Mouse (Mus musculus) lung, embryonic 15.5 days (tissue): Measurements from ENCODE around the gene F2rl1. TPM values are rescaled to one million over a fixed set of nuclear protein-coding genes. Genes with fewer than 3 reads are reported as not detected.
"Not testable (repeated sequence)": the region's sequence is repeated elsewhere in the genome, so short reads cannot be mapped to it uniquely, and the experiment has no call there.

Experiments used
- ATAC-seq: fragments of 200-750 bp; cut with Nextera tagmentation; 2 replicates; pipeline ENCODE4 v1.8.0; 2017; ENCODE audit warnings: moderate number of reproducible peaks, borderline replicate concordance; ENCODE audit not compliant: low FRiP score, low TSS enrichment; ENCODE audit errors: extremely low read depth
- H3K27ac ChIP-seq: fragments of 300-500 bp; sonication (generic); 2 replicates; pipeline ENCODE4 v1.5.1; 2015; ENCODE audit warnings: moderate library complexity, mild to moderate bottlenecking, inconsistent platforms
- H3K27me3 ChIP-seq: fragments of 300-500 bp; sonication (generic); 2 replicates; pipeline ENCODE4 v1.6.1; 2015; ENCODE audit warnings: inconsistent platforms
- H3K36me3 ChIP-seq: fragments of 300-500 bp; sonication (generic); 2 replicates; pipeline ENCODE4 v1.6.1; 2015; ENCODE audit warnings: inconsistent platforms
- H3K4me1 ChIP-seq: fragments of 300-500 bp; sonication (generic); 2 replicates; pipeline ENCODE4 v1.6.1; 2015; ENCODE audit warnings: inconsistent platforms
- H3K4me2 ChIP-seq: fragments of 300-500 bp; sonication (generic); 2 replicates; pipeline ENCODE4 v1.6.1; 2015; ENCODE audit warnings: inconsistent platforms, mild to moderate bottlenecking, moderate library complexity
- H3K4me3 ChIP-seq: fragments of 300-500 bp; sonication (generic); 2 replicates; pipeline ENCODE4 v1.5.1; 2015; ENCODE audit warnings: mild to moderate bottlenecking, inconsistent platforms
- H3K9ac ChIP-seq: fragments of 300-500 bp; sonication (generic); 2 replicates; pipeline ENCODE4 v1.6.1; 2015; ENCODE audit warnings: inconsistent platforms
- H3K9me3 ChIP-seq: fragments of 300-500 bp; sonication (generic); 2 replicates; pipeline ENCODE4 v1.6.1; 2016; ENCODE audit warnings: inconsistent platforms
- WGBS: fragments of 180-500 bp; shearing (Covaris S2); methylation state at CpG from one replicate; pipeline ENCODE4 v1.1.7; 2015; 5-methylcytosine and 5-hydroxymethylcytosine counted together
- polyA plus RNA-seq: library from polyadenylated mRNA; unstranded; fragments of >200 nt; fragmentation: Nextera tagmentation; extraction: Ambion mirVana; gene quantifications from 2 replicates; pipeline ENCODE4 v1.2.1, GENCODE M21; 2015

F2rl1 gene
- polyA plus RNA-seq, 1 experiment from 2014 or later = 4.3 TPM

DNA sequence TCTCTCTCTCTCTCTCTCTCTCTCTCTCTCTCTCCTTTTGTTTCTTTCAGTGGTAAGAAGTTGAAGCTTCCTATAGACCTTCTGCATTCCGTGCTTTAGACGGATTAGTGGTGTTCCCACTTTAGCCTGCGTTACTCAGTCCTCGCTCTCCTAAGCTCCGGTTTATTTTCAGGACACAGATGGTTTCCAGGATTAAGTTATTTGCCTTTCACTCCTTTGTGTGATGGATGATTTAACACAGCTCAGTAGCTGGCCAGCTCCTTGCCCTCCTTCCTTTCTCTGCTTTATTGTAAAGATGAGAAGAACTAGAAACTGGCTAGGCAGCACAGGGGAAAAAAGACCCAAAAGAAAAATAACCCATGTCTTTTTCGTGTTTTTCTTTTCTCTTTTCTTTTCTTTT is 23.8 kb upstream of the F2rl1 start:
- Histone ChIP-seq H3K4me3 (peak overlapping the region; percentile 34), H3K9ac (no peak overlapping the region), H3K4me2 (peak overlapping the region; percentile 64), H3K9me3 (no peaks in the 10 kb centered on the region), H3K27ac (peak overlapping the region; percentile 64), H3K4me1 (peaks cover 35% of the 10 kb centered on the region), H3K36me3 (no peaks in the 10 kb centered on the region), H3K27me3 (no peaks in the 10 kb centered on the region)
- peak; percentile 9; the same call in 1 of the 2 replicates for ATAC-seq
- 11% methylated on average over 6 of the region's 6 CpGs for WGBS

DNA sequence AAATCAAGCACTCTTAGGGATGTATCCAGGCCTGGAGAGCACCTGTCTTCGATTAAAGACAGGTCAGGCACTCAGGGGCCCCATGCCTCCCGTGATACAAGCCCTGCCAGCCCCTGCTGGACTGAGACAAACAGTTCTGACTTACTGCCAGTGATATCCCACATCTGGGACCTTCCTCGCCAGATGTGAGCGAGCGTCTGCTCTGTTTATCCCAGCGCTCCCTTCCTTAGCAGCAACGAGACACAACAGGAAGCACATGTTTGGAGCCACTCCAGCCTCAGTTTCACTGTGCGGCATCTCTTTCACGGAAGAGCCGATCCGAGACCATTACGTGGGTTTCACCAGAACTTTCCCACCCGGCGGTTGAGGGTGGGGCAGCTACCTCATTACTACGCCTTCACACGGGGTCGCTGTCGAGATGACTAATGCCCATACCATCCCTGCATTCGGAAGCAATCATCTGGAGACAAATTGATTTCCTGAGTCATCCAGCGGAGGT is 23.3 kb upstream of the F2rl1 start:
- Histone ChIP-seq H3K36me3 (no peaks in the 10 kb centered on the region), H3K27me3 (no peaks in the 10 kb centered on the region), H3K4me2 (peak overlapping the region; percentile 64), H3K9me3 (no peaks in the 10 kb centered on the region), H3K9ac (no peak overlapping the region), H3K4me1 (peaks cover 35% of the 10 kb centered on the region), H3K4me3 (peak overlapping the region; percentile 34), H3K27ac (peak overlapping the region; percentile 64)
- 20% methylated on average over 20 of the region's 20 CpGs for WGBS
- peak; percentile 83 for ATAC-seq

DNA sequence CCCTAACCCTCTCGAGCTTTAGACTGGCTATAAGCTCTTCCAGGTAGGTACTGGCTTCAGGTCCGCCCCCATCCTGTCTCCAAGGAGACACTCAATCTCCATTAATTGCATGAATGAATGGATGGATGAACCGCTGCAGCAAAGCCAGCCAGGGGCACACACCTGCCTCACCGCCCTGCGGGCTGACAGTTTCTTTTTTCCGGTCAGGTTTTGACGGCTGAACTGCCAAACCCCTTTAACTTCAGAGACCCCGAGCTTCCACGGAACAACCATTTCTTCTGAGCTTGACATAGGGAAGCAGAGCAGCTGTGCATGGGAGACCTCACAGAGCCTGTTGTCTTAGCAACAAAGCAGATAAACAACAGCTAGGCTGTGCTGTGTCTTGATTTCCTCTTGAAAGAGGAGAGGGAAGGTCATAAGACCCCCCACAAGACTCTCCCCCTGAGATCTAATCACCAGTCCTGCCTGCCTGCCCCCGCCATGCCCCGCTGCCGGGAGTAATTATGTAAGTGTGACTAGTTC is 22.1 kb upstream of the F2rl1 start:
- Histone ChIP-seq H3K27ac (0 out of 2 replicates have a peak overlapping the region, but pooled peaks have one; percentile 20), H3K36me3 (no peaks in the 10 kb centered on the region), H3K9me3 (no peaks in the 10 kb centered on the region), H3K4me3 (no peak overlapping the region), H3K4me2 (no peak overlapping the region), H3K4me1 (peaks cover 35% of the 10 kb centered on the region), H3K9ac (no peak overlapping the region), H3K27me3 (no peaks in the 10 kb centered on the region)
- 41% methylated on average over 12 of the region's 12 CpGs for WGBS
- peak; percentile 44; the same call in 1 of the 2 replicates for ATAC-seq

DNA sequence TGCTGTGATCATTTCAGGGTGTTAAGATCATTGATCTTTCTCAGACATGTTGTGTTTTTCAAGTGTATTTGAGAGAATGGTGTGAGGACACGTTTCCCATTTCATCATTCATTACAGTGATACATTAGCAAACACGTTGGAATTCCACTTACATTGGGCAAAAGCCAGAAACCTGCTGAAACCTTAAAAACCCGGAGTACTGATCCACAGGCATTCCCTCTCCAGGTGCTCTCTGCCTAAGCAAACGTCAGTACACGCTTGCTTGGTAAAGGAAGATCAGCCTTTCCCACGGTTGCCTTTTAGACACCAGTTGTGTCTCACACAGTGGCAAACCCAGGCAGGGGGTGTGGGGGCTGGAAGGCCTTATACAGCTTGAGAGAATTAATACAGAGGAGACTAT is 21.2 kb upstream of the F2rl1 start:
- H3K4me2 ChIP-seq = no peak overlapping the region
- WGBS = 41% methylated on average over 6 of the region's 6 CpGs
- no peak overlapping the region for H3K4me3 ChIP-seq
- H3K27ac ChIP-seq = peak overlapping the region; percentile 40; the same call in 1 of the 2 replicates
- no peaks in the 10 kb centered on the region for H3K36me3 ChIP-seq
- H3K4me1 ChIP-seq = peaks cover 35% of the 10 kb centered on the region
- H3K9me3 ChIP-seq = no peaks in the 10 kb centered on the region
- ATAC-seq = no peak
- H3K9ac ChIP-seq = no peak overlapping the region
- no peaks in the 10 kb centered on the region for H3K27me3 ChIP-seq

DNA sequence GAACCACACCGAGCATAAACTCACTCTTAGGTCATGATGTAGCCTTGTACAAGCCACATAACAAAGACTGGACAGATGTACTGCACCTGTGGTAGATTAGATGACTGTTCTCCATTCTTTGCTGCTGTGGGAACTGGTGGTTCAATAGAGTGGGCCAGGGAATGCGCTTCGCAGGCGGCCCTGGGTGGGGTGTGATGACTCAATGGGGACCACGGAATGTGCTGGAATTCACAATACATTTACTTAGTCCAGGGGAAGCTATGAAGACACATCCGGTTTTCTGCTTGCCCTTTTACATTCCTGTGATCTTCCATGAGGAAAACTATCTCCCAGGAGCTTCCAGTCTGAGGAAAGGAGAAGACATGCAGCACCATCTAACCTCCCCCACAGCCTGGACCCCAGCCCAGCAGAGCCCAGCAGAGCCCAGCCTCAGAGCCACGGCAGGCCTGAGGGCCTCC is 20.7 kb upstream of the F2rl1 start:
- Histone ChIP-seq H3K36me3 (no peaks in the 10 kb centered on the region), H3K4me3 (no peak overlapping the region), H3K9ac (no peak overlapping the region), H3K27ac (peak overlapping the region; percentile 40; the same call in 1 of the 2 replicates), H3K9me3 (no peaks in the 10 kb centered on the region), H3K27me3 (no peaks in the 10 kb centered on the region), H3K4me1 (peaks cover 35% of the 10 kb centered on the region), H3K4me2 (no peak overlapping the region)
- peak; percentile 33; the same call in 1 of the 2 replicates for ATAC-seq
- WGBS = 40% methylated on average over 7 of the region's 7 CpGs

DNA sequence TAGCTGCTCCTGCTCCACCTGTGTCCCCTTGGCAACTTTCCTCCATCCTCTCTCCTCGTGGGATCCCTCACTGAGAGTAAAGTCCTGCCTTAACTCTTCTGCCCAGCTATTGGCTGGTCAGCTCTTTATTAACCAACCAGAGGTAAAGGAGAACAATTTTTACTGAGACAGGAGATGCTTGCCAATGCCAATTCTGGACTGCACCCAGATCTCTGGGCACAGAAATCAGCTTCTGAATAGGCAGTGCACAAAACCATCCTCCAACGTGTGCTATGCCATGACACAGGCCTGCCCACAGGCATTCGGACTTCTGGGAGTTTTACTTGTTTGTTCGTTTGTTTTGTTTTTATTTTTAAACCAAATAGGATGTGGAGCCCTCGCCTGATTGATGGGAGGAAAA is 13.0 kb upstream of the F2rl1 start:
- no peak for ATAC-seq
- 68% methylated on average over 5 of the region's 5 CpGs for WGBS
- H3K36me3 ChIP-seq = no peaks in the 10 kb centered on the region

DNA sequence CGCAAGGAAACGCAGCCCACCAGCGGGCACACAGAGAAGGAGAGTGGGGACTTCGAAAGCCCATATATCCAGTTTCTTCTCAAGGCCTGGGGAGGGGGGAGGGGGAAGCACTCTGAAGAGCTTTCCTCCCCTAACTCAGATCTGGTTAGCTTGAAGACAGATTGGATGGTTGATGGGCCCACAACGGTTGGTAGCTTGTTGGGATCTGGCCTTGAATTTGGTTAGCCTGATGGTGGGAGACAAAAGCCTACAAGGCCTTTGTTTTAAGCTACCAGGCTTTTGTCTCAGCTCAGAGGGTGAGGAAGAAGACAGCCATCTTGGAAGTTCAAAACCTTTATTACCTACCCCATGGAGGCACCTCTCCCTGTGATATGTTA is 11.1 kb upstream of the F2rl1 start:
- Histone ChIP-seq H3K27me3 (no peaks in the 10 kb centered on the region), H3K9ac (no peak overlapping the region), H3K4me3 (no peak overlapping the region), H3K9me3 (no peaks in the 10 kb centered on the region), H3K27ac (peak overlapping the region; percentile 77), H3K4me1 (peaks cover 12% of the 10 kb centered on the region), H3K36me3 (no peaks in the 10 kb centered on the region), H3K4me2 (no peak overlapping the region)
- WGBS = 24% methylated on average over 5 of the region's 5 CpGs
- no peak for ATAC-seq

More for the DNA sequence above, 13.0 kb upstream of the F2rl1 start:
- no peak overlapping the region for H3K27ac ChIP-seq
- H3K9me3 ChIP-seq = no peaks in the 10 kb centered on the region
- H3K9ac ChIP-seq = no peak overlapping the region
- peaks cover 12% of the 10 kb centered on the region for H3K4me1 ChIP-seq
- no peak overlapping the region for H3K4me3 ChIP-seq
- no peaks in the 10 kb centered on the region for H3K27me3 ChIP-seq
- no peak overlapping the region for H3K4me2 ChIP-seq

DNA sequence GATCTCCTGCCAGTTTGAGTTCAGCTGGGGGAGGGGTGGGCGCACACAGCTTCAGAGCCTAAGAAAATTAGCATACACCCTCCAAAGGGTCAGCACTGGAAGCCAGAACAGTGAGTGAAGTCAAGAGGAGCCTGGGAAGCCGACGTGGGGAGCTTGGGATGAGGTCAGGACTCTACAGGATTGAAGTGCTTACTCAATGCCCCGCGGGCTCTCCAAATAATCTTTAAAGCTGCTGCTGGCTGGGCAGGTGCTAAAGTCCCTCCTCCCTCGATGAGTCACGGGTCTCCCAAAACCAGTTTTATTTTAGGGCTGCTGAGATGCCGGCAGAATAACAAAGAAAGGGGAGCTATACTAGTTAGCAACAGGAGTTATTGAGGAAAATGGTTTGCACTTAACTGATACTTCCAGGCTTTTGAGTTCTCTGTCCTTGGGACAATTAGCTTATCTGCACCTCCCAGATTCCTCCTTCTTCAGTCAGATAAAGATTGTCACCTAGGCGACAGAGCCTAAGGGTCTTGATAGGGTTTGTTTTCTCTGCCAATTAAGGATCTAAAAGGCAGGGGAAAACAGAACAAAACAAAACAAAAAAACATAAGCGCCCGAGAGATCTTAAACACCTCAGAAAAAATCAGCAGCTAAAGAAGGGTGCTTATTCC is 10.6 kb upstream of the F2rl1 start:
- ATAC-seq = peak; percentile 72; the same call in 1 of the 2 replicates
- H3K27me3 ChIP-seq = no peaks in the 10 kb centered on the region
- H3K9me3 ChIP-seq = no peaks in the 10 kb centered on the region
- H3K4me1 ChIP-seq = peaks cover 12% of the 10 kb centered on the region
- H3K9ac ChIP-seq = no peak overlapping the region
- 10% methylated on average over 11 of the region's 11 CpGs for WGBS
- H3K27ac ChIP-seq = peak overlapping the region; percentile 77
- H3K36me3 ChIP-seq = no peaks in the 10 kb centered on the region
- H3K4me2 ChIP-seq = peak overlapping the region; percentile 41; the same call in 1 of the 2 replicates
- no peak overlapping the region for H3K4me3 ChIP-seq

DNA sequence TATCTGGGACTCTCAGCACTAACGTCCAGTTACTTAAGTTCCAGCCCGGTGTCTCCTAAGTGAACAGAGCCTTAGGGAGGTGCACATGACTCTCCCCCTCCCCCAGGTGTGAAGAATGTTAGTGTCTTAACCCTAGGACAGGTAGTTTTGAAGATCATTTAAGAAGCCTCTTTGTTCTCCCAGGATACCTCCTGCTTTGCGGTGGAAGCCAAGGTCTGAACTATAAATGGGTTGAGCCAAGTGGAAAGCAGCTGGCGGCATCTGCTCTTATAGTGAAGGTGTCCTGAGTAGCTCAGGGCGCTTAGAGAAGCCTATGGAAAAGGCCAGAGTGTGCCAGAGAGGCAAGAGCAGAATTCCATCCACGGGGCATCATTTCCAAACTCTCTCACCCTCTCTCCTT is 10.0 kb upstream of the F2rl1 start:
- no peak overlapping the region for H3K9ac ChIP-seq
- peak overlapping the region; percentile 77 for H3K27ac ChIP-seq
- no peak for ATAC-seq

DNA sequence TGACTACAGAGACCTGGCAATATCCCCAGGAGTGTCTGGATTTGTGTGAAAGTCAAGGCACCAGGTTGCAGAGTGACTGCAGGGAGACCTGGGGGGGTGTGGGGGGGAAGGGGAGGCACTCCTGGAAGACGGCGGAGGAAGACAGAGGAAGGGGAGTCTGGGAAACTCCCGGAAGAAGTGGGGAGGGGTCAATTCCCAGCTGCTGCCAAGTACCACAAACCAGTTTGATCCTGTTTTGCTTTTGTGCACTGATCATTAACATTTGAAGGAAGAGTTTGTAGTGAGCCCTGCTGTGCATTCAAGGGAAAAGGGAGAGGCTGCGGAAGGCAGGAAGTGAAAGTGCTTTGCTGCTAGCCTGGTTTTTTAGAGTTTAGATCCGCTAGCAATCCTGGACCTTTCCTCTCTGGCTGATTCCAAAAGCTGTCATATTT is 9.1 kb upstream of the F2rl1 start:
- Histone ChIP-seq H3K4me1 (peaks cover 12% of the 10 kb centered on the region), H3K4me2 (peak overlapping the region; percentile 41), H3K9ac (no peak overlapping the region), H3K9me3 (no peaks in the 10 kb centered on the region), H3K27ac (peak overlapping the region; percentile 55; the same call in 1 of the 2 replicates), H3K4me3 (peak overlapping the region; percentile 6; the same call in 1 of the 2 replicates), H3K27me3 (no peaks in the 10 kb centered on the region), H3K36me3 (no peaks in the 10 kb centered on the region)
- ATAC-seq = no peak
- 2% methylated on average over 5 of the region's 5 CpGs for WGBS

More for the DNA sequence above, 10.0 kb upstream of the F2rl1 start:
- H3K27me3 ChIP-seq = no peaks in the 10 kb centered on the region
- no peaks in the 10 kb centered on the region for H3K9me3 ChIP-seq
- peak overlapping the region; percentile 41; the same call in 1 of the 2 replicates for H3K4me2 ChIP-seq
- H3K4me3 ChIP-seq = no peak overlapping the region
- no peaks in the 10 kb centered on the region for H3K36me3 ChIP-seq
- peaks cover 12% of the 10 kb centered on the region for H3K4me1 ChIP-seq
- WGBS = 21% methylated on average over 6 of the region's 6 CpGs

DNA sequence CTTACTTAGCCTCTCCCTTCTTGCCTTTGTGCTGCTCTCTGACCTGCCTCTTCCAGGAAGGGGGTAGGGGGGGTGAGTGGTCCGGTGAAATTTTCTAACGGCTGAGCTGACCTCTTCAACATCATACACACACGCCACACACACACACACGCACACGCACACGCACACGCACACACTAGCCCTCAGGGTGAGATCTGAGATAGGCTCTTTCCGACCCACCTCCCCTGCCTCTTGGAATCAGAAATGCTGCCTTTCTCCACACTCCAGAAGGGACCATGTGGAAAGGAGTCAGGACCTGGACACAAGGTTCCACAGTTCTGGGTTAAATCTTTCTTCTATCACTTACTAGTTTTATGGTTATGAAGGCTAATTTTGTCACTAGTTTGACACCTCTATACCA is 8.6 kb upstream of the F2rl1 start:
- H3K27ac ChIP-seq = 0 out of 2 replicates have a peak overlapping the region, but pooled peaks have one; percentile 1
- H3K9me3 ChIP-seq = no peaks in the 10 kb centered on the region
- peak overlapping the region; percentile 41; the same call in 1 of the 2 replicates for H3K4me2 ChIP-seq
- H3K36me3 ChIP-seq = no peaks in the 10 kb centered on the region
- H3K9ac ChIP-seq = no peak overlapping the region
- no peak overlapping the region for H3K4me3 ChIP-seq
- peaks cover 12% of the 10 kb centered on the region for H3K4me1 ChIP-seq
- no peaks in the 10 kb centered on the region for H3K27me3 ChIP-seq
- WGBS = 30% methylated on average over 8 of the region's 8 CpGs
- ATAC-seq = no peak

DNA sequence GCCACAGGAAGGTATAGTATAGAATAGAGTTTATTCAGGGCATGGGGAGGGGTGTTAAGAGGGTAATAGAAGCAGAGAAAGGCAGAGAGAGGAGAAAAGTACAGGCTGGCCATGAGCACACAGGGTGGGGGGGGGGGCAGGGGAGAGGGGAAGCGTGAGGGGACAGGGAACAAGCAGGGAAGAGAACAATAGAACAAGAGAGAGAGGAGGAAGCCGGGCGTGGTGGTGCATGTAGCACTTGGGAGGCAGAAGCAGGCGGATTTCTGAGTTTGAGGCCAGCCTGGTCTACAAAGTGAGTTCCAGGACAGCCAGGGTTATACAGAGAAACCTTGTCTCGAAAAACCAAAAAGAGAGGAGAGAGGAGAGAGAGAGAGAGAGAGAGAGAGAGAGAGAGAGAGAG is 8.1 kb upstream of the F2rl1 start:
- H3K4me3 ChIP-seq, H3K27me3 ChIP-seq, ATAC-seq, H3K9ac ChIP-seq, H3K4me2 ChIP-seq, H3K27ac ChIP-seq, H3K36me3 ChIP-seq, H3K9me3 ChIP-seq: not testable (repeated sequence)
- H3K4me1 ChIP-seq = peaks cover 12% of the 10 kb centered on the region
- WGBS = 75% methylated on average over 3 of the region's 5 CpGs
